Mouse (Mus musculus) neural tube, embryonic 11.5 days (tissue): ENCODE results near the gene Trem3. TPM values are rescaled to one million over a fixed set of nuclear protein-coding genes. Genes with fewer than 3 reads are reported as not detected.

ENCODE experiments used
- ATAC-seq: fragments of 200-750 bp; cut with Nextera tagmentation; 2 replicates; pipeline ENCODE4 v1.8.0; 2017; ENCODE audit warnings: moderate number of reproducible peaks, mild to moderate bottlenecking, moderate TSS enrichment, moderate library complexity; ENCODE audit not compliant: insufficient read depth, low FRiP score, low TSS enrichment
- DNase-seq: peaks from one replicate; pipeline ENCODE4 v3.0.0-alpha.2; 2015; ENCODE audit warnings: low spot score
- H3K27ac ChIP-seq: fragments of 300-500 bp; sonication (generic); 2 replicates; pipeline ENCODE4 v1.5.1; 2014; ENCODE audit warnings: low read depth, mild to moderate bottlenecking, low read length
- H3K27me3 ChIP-seq: fragments of 300-500 bp; sonication (generic); 2 replicates; pipeline ENCODE4 v1.6.1; 2014; ENCODE audit warnings: mild to moderate bottlenecking, low read length, mixed read lengths; ENCODE audit not compliant: control insufficient read depth, insufficient read depth
- H3K36me3 ChIP-seq: fragments of 300-500 bp; sonication (generic); 2 replicates; pipeline ENCODE4 v1.6.1; 2014; ENCODE audit warnings: mild to moderate bottlenecking, low read length, moderate library complexity, mixed read lengths; ENCODE audit not compliant: control insufficient read depth, insufficient read depth
- H3K4me1 ChIP-seq: fragments of 300-500 bp; sonication (generic); 2 replicates; pipeline ENCODE4 v1.6.1; 2014; ENCODE audit warnings: low read length, mixed read lengths; ENCODE audit not compliant: control insufficient read depth, insufficient read depth
- H3K4me2 ChIP-seq: fragments of 300-500 bp; sonication (generic); 2 replicates; pipeline ENCODE4 v1.6.1; 2014; ENCODE audit warnings: low read depth, mild to moderate bottlenecking, moderate library complexity
- H3K4me3 ChIP-seq: fragments of 300-500 bp; sonication (generic); 2 replicates; pipeline ENCODE4 v1.5.1; 2014; ENCODE audit warnings: low read depth, low read length
- H3K9ac ChIP-seq: fragments of 300-500 bp; sonication (generic); 2 replicates; pipeline ENCODE4 v1.6.1; 2014; ENCODE audit warnings: mild to moderate bottlenecking, low read length
- H3K9me3 ChIP-seq: fragments of 300-500 bp; sonication (generic); 2 replicates; pipeline ENCODE4 v1.6.1; 2016; ENCODE audit warnings: low read length; ENCODE audit not compliant: control insufficient read depth
- WGBS: fragments of 180-500 bp; shearing (Covaris S2); extraction: QIAGEN DNeasy Blood & Tissue Kit; methylation state at CpG from one replicate; pipeline ENCODE4 v1.1.7; 2014; 5-methylcytosine and 5-hydroxymethylcytosine counted together
- polyA plus RNA-seq: library from polyadenylated mRNA; unstranded; fragments of >200 nt; fragmentation: Nextera tagmentation; extraction: Ambion mirVana; gene quantifications from 2 replicates; pipeline ENCODE4 v1.2.1, GENCODE M21; 2014

Gene Trem3
- not detected in 2 replicates for polyA plus RNA-seq

DNA sequence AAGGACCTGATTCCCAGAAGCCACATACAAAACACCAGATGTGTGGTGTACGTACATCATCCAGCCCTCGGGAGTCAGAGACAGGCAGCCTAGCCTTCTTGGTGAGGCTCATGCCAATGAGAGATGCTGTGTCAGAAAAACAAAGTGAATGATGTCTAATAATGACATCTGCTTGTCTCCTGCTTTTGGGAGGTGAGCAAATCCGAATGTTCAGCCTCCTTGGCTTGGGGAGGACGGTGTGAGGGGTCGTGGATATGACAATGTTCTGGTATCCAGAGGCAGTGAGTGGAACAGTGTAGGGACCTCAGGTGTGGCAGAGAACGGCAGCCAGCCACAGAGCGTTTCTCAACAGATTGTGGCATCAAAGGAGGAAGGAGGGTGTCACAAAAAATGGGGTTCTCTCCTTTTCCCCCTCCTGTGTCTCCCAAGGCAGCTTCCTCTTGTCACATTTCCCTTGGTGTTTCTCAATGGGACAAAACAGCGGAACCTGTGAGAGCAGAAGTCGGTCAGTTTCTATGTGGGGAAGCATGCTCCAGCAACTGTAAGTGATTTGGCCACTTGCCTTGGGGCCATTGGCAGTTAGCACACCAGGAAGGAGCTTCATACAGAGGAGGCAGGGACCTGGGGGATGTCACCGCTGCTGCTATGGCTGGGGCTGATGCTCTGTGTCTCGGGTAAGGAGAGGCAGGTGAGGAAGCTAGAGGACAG lies at the start of gene Trem3:
TSS of gene Trem3 (plus strand) at position 557 of the 708 bp plus-strand sequence.
- H3K36me3 ChIP-seq: no peaks in the 10 kb centered on the region
- H3K9me3 ChIP-seq: no peaks in the 10 kb centered on the region
- H3K4me2 ChIP-seq: no peak within 1 kb of the TSS
- no peak for DNase-seq
- WGBS: 84% methylated on average over 11 of the region's 11 CpGs
- no peaks in the 10 kb centered on the region for H3K4me1 ChIP-seq
- no peak within 1 kb of the TSS for H3K27ac ChIP-seq
- no peaks in the 10 kb centered on the region for H3K27me3 ChIP-seq
- no peak for ATAC-seq
- H3K9ac ChIP-seq: no peak within 1 kb of the TSS
- H3K4me3 ChIP-seq: no peak within 1 kb of the TSS

DNA sequence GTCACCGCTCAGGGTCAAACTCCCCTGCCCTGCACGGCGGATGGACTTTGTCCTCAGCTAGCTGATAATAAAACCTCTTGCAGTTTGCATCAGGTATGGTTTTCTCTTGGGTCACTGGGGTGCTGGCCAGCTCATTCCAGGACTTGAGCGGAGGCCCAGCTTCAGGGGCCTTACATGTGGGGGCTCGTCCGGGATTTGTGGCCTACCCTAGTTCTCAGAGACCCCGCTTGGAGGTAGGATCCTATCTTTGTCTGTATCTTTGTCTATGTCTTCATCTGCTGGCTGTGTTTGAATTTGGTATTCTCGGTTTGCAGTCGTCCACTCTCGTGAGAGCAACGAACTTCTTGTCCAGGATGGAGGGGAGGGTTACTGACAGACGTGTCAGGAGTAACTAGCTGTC lies 44.5 kb upstream of the Trem3 start:
- H3K4me2 ChIP-seq: no peak overlapping the region
- DNase-seq (no peak), ATAC-seq (no peak)
- H3K4me1 ChIP-seq: no peaks in the 10 kb centered on the region
- 94% methylated on average over 12 of the region's 12 CpGs for WGBS
- no peaks in the 10 kb centered on the region for H3K36me3 ChIP-seq
- H3K9me3 ChIP-seq: no peaks in the 10 kb centered on the region
- no peak overlapping the region for H3K9ac ChIP-seq
- H3K27me3 ChIP-seq: no peaks in the 10 kb centered on the region
- no peak overlapping the region for H3K4me3 ChIP-seq
- no peak overlapping the region for H3K27ac ChIP-seq

DNA sequence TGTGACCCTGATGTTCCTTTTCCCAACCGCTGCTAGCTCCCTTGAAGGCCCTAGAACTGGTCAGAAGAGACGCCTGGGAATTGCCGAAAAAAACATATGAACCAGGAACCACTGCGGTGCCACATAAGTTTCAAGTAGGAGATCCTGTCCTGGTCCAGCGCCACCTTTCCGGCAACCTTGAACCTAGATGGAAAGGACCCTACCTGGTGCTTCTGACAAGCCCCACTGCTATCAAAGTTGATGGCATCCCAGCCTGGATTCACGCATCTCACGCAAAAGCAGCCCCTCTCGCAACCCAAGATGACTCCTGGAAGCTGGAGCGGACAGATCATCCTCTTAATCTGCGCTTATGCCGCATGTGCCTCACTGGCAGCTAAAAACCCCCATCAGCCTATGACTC lies 35.0 kb upstream of the Trem3 start:
- H3K4me1 ChIP-seq: no peaks in the 10 kb centered on the region
- no peaks in the 10 kb centered on the region for H3K27me3 ChIP-seq
- H3K9me3 ChIP-seq: no peaks in the 10 kb centered on the region
- no peak overlapping the region for H3K4me3 ChIP-seq
- H3K9ac ChIP-seq: no peak overlapping the region
- H3K4me2 ChIP-seq: no peak overlapping the region
- ATAC-seq (no peak), DNase-seq (no peak)
- no peaks in the 10 kb centered on the region for H3K36me3 ChIP-seq
- H3K27ac ChIP-seq: no peak overlapping the region
- 96% methylated on average over 12 of the region's 12 CpGs for WGBS

DNA sequence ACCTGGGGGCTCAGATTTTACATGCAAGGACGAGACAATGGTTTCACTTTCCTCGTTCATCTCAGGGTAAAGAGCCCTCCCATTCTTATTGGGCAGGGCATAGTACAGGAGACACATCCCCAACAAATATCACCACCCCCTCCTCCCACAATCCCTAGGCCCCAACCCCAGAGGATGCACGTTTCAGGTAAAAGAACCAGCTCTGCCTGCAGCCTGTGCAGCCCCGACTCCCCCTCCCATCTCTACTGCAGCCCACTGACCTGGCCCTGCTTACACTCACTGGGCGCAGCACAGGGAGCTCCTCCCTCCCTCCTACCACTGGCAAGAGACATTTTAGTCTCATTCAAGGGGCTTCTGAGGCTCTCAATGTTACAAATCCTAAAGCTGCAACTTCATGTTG lies 34.1 kb upstream of the Trem3 start:
- ATAC-seq: no peak
- Histone ChIP-seq H3K4me2 (no peak overlapping the region), H3K9me3 (no peaks in the 10 kb centered on the region), H3K9ac (no peak overlapping the region), H3K4me1 (no peaks in the 10 kb centered on the region), H3K27ac (no peak overlapping the region), H3K27me3 (no peaks in the 10 kb centered on the region), H3K36me3 (no peaks in the 10 kb centered on the region), H3K4me3 (no peak overlapping the region)
- 80% methylated on average over 5 of the region's 5 CpGs for WGBS
- DNase-seq: no peak

- 87% methylated on average over 1 of the region's 1 CpGs for WGBS
- Histone ChIP-seq H3K4me1 (no peaks in the 10 kb centered on the region), H3K27ac (no peak overlapping the region), H3K4me3 (no peak overlapping the region), H3K4me2 (no peak overlapping the region), H3K9me3 (no peaks in the 10 kb centered on the region), H3K36me3 (no peaks in the 10 kb centered on the region), H3K9ac (no peak overlapping the region), H3K27me3 (no peaks in the 10 kb centered on the region)
- ATAC-seq (no peak), DNase-seq (no peak)
Observed at GRCm38 (mm10) chr17:48215429-48215828, 32.1 kb upstream of the Trem3 start.

GRCm38 (mm10) chr17:48230680-48231079 lies 16.9 kb upstream of the Trem3 start:
- no peak overlapping the region for H3K4me3 ChIP-seq
- 91% methylated on average over 7 of the region's 7 CpGs for WGBS

GRCm38 (mm10) chr17:48232518-48232917 lies 15.1 kb upstream of the Trem3 start, which contains the start of gene Trem1:
Gene Trem1, plus strand, starts transcription at chr17:48232768.
- H3K36me3 ChIP-seq: no peaks in the 10 kb centered on the region
- H3K27ac ChIP-seq: no peak within 1 kb of the TSS
- no peaks in the 10 kb centered on the region for H3K27me3 ChIP-seq
- DNase-seq: no peak
- WGBS: 76% methylated on average over 6 of the region's 6 CpGs
- no peak within 1 kb of the TSS for H3K4me2 ChIP-seq
- no peaks in the 10 kb centered on the region for H3K4me1 ChIP-seq
- H3K9ac ChIP-seq: no peak within 1 kb of the TSS
- no peak within 1 kb of the TSS for H3K4me3 ChIP-seq
- H3K9me3 ChIP-seq: no peaks in the 10 kb centered on the region
- no peak for ATAC-seq

More at GRCm38 (mm10) chr17:48230680-48231079, 16.9 kb upstream of the Trem3 start:
- Histone ChIP-seq H3K36me3 (no peaks in the 10 kb centered on the region), H3K4me2 (no peak overlapping the region), H3K9me3 (no peaks in the 10 kb centered on the region), H3K9ac (no peak overlapping the region), H3K27ac (no peak overlapping the region), H3K27me3 (no peaks in the 10 kb centered on the region), H3K4me1 (no peaks in the 10 kb centered on the region)
- DNase-seq (no peak), ATAC-seq (no peak)

GRCm38 (mm10) chr17:48233789-48234188 lies 13.8 kb upstream of the Trem3 start:
- no peaks in the 10 kb centered on the region for H3K36me3 ChIP-seq
- no peaks in the 10 kb centered on the region for H3K9me3 ChIP-seq
- no peak overlapping the region for H3K4me3 ChIP-seq
- DNase-seq: no peak
- H3K4me2 ChIP-seq: no peak overlapping the region
- H3K9ac ChIP-seq: no peak overlapping the region
- 90% methylated on average over 4 of the region's 4 CpGs for WGBS
- H3K27me3 ChIP-seq: no peaks in the 10 kb centered on the region
- no peaks in the 10 kb centered on the region for H3K4me1 ChIP-seq
- no peak for ATAC-seq
- H3K27ac ChIP-seq: no peak overlapping the region

DNA sequence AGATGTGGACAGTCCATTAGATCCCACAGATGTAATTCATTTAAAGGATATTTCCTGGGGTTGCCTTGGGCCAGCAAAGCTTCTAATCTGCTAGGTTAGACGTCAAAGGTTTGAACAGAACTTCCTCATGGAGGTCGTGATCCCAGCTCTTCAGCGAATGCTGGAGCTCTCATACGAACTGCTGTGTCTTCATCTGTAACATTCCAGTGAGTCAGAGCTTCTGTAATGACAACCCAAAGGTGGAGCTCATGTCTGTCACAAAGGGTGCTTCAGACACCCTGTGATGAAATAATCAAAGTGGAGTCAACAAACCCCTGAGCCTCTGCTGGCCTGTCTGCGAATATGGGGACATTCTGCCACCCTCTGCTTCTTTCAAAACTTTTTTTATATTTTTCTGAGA lies 13.0 kb upstream of the Trem3 start:
- H3K9ac ChIP-seq: no peak overlapping the region
- no peak overlapping the region for H3K4me3 ChIP-seq
- H3K27ac ChIP-seq: no peak overlapping the region
- H3K4me1 ChIP-seq: no peaks in the 10 kb centered on the region
- H3K36me3 ChIP-seq: no peaks in the 10 kb centered on the region
- no peak overlapping the region for H3K4me2 ChIP-seq
- WGBS: 75% methylated on average over 5 of the region's 5 CpGs
- DNase-seq (no peak), ATAC-seq (no peak)
- no peaks in the 10 kb centered on the region for H3K9me3 ChIP-seq
- no peaks in the 10 kb centered on the region for H3K27me3 ChIP-seq
